Mouse (Mus musculus) limb, embryonic 10.5 days (tissue): ENCODE data around the gene Tmem117. TPM values are rescaled to one million over a fixed set of nuclear protein-coding genes. Genes with fewer than 3 reads are reported as not detected.

Experiments
- DNase-seq: peaks from one replicate; pipeline ENCODE4 v3.0.0-alpha.2; 2017; ENCODE audit warnings: low spot score
- H3K27ac ChIP-seq: fragments of 300-500 bp; sonication (generic); 2 replicates; pipeline ENCODE4 v1.5.1; 2016; ENCODE audit warnings: mild to moderate bottlenecking
- H3K27me3 ChIP-seq: fragments of 300-500 bp; sonication (generic); 2 replicates; pipeline ENCODE4 v1.6.1; 2016; ENCODE audit warnings: low read depth, mild to moderate bottlenecking; ENCODE audit not compliant: poor library complexity, severe bottlenecking
- H3K36me3 ChIP-seq: fragments of 300-500 bp; sonication (generic); 2 replicates; pipeline ENCODE4 v1.6.1; 2016; ENCODE audit warnings: mild to moderate bottlenecking, moderate library complexity
- H3K4me1 ChIP-seq: fragments of 300-500 bp; sonication (generic); 2 replicates; pipeline ENCODE4 v1.6.1; 2016
- H3K4me3 ChIP-seq: fragments of 300-500 bp; sonication (generic); 2 replicates; pipeline ENCODE4 v1.5.1; 2016; ENCODE audit warnings: mild to moderate bottlenecking, moderate library complexity
- H3K9me3 ChIP-seq: fragments of 300-500 bp; sonication (generic); replicated peaks from 2 replicates; pipeline ENCODE4 v1.6.1; 2016; ENCODE audit warnings: mild to moderate bottlenecking
- WGBS: fragments of 180-500 bp; shearing (Covaris S2); methylation state at CpG from one replicate; pipeline ENCODE4 v1.1.7; 2016; 5-methylcytosine and 5-hydroxymethylcytosine counted together
- polyA plus RNA-seq: library from polyadenylated mRNA; unstranded; fragments of >200 nt; fragmentation: Nextera tagmentation; extraction: Ambion mirVana; gene quantifications from 2 replicates; pipeline ENCODE4 v1.2.1, GENCODE M21; 2016

Tmem117 gene
- polyA plus RNA-seq, 1 experiment from 2014 or later: 0.99 TPM

DNA sequence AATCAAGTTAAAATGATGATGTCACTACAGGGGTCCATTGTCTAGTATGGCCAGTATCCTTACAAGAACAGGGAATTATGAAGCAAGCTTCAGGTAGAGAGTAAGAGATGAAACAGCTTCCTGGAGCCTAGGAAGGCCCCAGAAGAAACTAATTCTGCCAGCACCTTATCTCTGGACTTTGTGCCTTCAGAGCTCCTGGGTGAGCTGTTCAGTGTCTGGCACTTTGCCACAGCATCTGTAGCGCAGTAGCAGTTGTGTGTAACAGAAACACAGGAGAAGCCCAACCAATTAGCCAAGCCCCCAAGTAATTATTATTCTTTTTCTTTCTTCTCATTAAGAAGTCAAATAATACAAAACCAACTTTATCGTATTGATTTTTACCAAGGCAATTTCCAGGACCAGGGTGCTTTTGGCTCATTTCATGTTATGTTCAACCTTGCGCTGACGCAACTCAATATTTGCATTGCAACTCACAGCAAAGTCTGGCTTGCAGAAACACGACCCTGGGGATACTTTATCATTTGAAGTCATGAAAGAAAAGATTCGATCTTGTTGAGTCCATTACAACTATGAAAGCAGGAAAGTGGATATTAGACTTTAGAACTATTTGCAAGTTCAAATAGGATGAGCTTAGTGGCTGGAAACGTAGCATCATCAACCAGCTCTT, 322.5 kb downstream of the Tmem117 start:
- H3K27me3 ChIP-seq: no peaks in the 10 kb centered on the region
- WGBS: 92% methylated on average over 7 of the region's 7 CpGs
- H3K4me3 ChIP-seq: no peak overlapping the region
- H3K4me1 ChIP-seq: no peaks in the 10 kb centered on the region
- H3K9me3 ChIP-seq: no peaks in the 10 kb centered on the region
- no peaks in the 10 kb centered on the region for H3K36me3 ChIP-seq
- H3K27ac ChIP-seq: no peak overlapping the region
- no peak for DNase-seq

DNA sequence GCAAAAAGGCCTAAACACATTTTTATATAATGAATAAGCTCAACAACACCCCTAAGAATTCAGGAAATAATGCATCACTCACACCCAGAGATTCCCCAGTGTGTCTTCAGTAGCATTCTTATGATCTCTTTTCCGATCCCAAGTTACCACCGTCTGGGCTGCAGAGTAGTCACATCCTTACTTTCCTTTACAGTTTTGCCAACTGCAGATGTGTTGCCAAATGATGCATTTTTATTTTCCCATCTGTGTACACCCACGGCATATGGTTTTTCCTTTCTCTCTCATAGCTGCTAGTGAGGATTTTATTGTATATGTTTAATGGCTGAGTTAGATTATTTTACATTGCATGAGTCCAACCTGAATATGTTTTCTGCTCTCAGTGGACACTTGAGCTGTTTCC, 327.7 kb downstream of the Tmem117 start:
- Histone ChIP-seq H3K27me3 (no peaks in the 10 kb centered on the region), H3K4me1 (no peaks in the 10 kb centered on the region), H3K36me3 (no peaks in the 10 kb centered on the region), H3K4me3 (no peak overlapping the region), H3K27ac (no peak overlapping the region), H3K9me3 (no peaks in the 10 kb centered on the region)
- DNase-seq: no peak
- 89% methylated on average over 3 of the region's 3 CpGs for WGBS

DNA sequence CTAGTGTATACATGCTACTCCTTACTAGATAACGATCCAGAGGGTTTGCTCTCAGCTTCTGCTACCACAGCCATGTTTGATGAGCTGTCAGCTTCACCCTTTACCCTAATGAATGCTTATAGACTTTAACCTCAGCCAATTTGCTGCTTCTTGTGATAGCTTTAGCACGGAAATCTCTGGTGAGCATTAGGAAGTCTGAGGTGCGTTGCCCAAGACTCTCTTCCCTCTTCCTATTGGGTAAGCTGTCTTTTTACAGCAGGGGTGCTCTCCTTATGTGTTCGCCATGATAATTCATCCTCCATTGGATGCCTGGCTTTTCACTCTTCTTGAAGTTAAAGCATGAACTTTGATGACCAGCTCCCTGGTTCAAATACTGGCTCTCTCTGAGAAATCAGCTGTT, 328.2 kb downstream of the Tmem117 start:
- H3K9me3 ChIP-seq: no peaks in the 10 kb centered on the region

DNA sequence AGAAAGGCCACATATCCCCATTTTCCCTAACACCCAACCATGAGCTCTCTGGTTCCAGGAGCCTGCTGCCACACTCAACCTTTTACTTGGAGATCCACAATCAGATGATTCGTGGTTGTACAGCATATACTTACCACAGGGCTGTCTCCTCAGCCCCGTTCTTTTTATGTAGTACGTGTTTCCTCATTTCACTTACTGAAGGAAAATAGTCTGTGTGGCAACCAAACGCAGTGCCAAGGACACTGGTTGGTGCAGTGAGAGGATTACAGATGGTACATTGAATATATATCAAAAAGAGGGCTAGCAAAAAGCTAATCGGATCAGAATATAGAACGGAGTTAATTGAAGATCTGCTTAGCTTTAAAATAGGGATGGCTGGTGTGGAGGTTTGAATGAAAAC, 338.0 kb downstream of the Tmem117 start:
- H3K27me3 ChIP-seq: no peaks in the 10 kb centered on the region
- H3K36me3 ChIP-seq: no peaks in the 10 kb centered on the region
- H3K4me3 ChIP-seq: no peak overlapping the region
- H3K4me1 ChIP-seq: no peaks in the 10 kb centered on the region
- DNase-seq: no peak
- no peaks in the 10 kb centered on the region for H3K9me3 ChIP-seq
- H3K27ac ChIP-seq: no peak overlapping the region
- WGBS: 90% methylated on average over 6 of the region's 6 CpGs

More for the DNA sequence above, 328.2 kb downstream of the Tmem117 start:
- H3K4me1 ChIP-seq: no peaks in the 10 kb centered on the region
- H3K27me3 ChIP-seq: no peaks in the 10 kb centered on the region
- no peaks in the 10 kb centered on the region for H3K36me3 ChIP-seq
- WGBS: 80% methylated on average over 4 of the region's 4 CpGs
- H3K4me3 ChIP-seq: no peak overlapping the region
- H3K27ac ChIP-seq: no peak overlapping the region
- DNase-seq: no peak

DNA sequence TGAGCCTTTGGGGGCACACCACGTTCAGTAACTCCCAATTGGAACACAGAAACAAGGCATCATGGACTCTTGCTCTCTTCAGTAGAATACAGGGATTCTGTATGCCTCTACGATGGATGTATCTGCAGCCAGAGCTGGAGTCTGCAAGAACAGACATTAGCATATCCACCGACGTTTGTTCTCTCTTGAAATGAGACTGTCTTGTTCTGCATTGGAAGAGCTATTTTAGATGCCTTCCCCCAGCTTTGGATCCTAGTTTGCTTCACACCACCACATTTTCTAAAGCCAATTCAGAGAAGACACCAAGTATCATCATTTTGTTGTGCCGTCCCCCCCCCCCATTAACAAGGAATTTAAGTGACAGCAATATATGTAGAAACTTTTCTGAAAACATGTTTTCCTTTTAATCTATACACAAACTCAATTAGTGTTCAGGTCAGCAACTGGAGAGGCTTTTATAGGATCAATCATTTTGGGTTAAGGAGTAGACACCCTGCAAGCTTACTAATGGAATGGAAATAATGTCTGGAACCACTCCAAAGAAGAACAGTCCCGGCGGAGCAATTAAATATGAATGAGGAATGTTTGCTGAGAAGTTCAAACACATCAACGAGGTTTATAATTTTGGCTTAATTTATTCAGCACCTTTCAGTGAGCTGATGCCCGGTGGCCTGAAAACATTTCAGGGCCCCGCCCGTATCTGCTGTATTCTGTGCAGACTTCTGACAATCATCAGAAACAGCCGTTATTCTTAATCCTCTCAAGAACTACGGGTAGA, 339.6 kb downstream of the Tmem117 start:
- WGBS: 90% methylated on average over 13 of the region's 13 CpGs
- DNase-seq: no peak
- Histone ChIP-seq H3K4me1 (no peaks in the 10 kb centered on the region), H3K9me3 (no peaks in the 10 kb centered on the region), H3K4me3 (no peak overlapping the region), H3K36me3 (no peaks in the 10 kb centered on the region), H3K27me3 (no peaks in the 10 kb centered on the region), H3K27ac (no peak overlapping the region)

DNA sequence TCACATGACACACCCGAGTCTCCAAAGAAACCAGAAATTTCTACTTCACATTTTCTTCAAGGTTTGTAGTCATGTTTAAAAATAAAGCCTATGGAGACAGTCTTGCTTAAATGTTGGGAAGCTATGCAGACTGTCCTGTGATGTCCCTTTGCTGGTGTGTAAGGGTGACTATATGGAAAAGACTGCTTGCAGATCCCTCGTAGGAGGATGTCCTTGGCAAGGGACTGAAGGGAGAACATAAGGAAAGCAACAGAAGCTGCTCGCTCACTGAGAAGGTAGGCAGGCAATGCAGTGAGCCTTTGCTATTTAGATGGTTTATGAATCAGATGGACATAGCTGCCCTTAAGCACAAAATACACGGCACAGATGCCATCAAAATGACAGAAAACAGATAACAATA, 352.8 kb downstream of the Tmem117 start:
- Histone ChIP-seq H3K4me3 (no peak overlapping the region), H3K36me3 (no peaks in the 10 kb centered on the region), H3K27ac (no peak overlapping the region), H3K4me1 (peaks cover 3% of the 10 kb centered on the region), H3K27me3 (no peaks in the 10 kb centered on the region), H3K9me3 (no peaks in the 10 kb centered on the region)
- WGBS: 88% methylated on average over 4 of the region's 4 CpGs
- no peak for DNase-seq

DNA sequence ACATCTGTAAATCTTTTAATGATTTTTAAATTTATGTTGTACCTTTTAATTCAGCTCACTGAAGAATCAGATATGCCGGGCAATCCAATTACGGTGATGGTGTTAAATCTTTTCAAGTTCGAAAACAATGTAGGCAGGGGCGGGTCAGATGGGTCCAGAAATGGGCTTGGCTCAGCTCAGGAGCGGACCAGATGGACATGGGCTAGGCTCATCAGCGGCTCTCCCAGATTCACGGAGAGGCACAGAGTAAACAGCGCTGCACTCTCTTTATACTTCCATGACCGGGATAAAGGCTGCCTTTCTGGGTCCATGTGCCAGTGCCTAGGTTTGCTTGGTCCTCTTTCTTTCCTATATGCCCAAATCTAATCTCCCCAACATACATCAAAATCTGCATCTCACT, 366.3 kb downstream of the Tmem117 start:
- Histone ChIP-seq H3K27ac (no peak overlapping the region), H3K9me3 (no peaks in the 10 kb centered on the region), H3K27me3 (no peaks in the 10 kb centered on the region), H3K4me3 (no peak overlapping the region), H3K36me3 (no peaks in the 10 kb centered on the region), H3K4me1 (no peaks in the 10 kb centered on the region)
- DNase-seq: no peak
- WGBS: 92% methylated on average over 9 of the region's 9 CpGs

DNA sequence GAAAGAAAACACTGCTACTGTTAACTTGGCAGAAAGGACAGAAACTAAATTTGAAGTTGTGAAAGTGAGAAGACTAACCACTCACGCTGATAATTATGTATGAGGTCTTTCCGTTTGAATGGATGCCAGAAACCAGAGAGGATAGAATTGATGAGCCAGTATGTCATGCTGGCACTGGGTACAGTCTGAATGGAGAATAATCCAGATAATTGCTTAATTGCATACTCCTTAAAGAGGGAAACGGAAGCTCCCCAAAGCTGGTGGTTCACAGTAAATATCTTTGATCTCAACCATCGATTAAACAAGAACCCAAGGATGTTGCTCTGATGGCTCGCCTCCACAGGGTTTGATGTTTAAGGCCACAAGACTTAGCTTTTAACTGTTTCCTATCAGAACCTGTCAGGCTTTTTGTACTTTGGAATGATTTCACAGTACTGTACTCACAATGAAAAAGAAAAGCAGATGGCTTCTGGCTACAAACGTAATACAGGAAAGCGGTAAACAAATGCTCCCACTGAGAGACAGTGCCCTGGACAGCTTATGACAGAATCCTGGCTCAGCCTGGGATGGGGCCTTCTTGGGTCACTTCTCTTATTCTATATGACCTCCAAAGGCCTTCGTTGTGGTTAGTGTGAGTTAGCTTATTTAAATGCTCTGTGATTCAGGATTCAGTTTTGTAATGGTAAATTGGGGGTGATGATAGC, 376.2 kb downstream of the Tmem117 start:
- Histone ChIP-seq H3K9me3 (no peaks in the 10 kb centered on the region), H3K36me3 (no peaks in the 10 kb centered on the region), H3K4me3 (no peak overlapping the region), H3K27ac (no peak overlapping the region), H3K4me1 (peaks cover 12% of the 10 kb centered on the region), H3K27me3 (no peaks in the 10 kb centered on the region)
- DNase-seq: no peak
- WGBS: 84% methylated on average over 8 of the region's 8 CpGs

DNA sequence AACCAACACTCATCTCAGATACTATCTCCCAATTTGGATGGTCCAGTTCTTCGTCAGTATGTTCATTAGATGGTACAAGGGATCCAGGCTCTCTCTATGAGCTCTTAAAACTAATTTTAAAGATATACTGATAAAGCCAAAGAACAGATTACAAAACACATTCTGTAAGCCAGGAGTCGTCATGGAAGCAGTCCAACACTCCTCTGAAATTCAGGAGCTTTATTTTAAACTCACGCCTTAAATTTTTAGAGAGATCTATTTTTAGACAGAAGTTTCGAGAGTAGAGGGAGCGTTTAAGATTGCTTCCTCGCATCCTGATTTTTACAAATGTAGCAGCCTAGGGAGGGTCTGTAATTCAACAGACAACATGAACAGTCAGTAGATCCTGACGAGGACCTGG, 393.2 kb downstream of the Tmem117 start:
- Histone ChIP-seq H3K27me3 (no peaks in the 10 kb centered on the region), H3K9me3 (no peaks in the 10 kb centered on the region), H3K36me3 (no peaks in the 10 kb centered on the region), H3K27ac (no peak overlapping the region), H3K4me3 (no peak overlapping the region), H3K4me1 (no peaks in the 10 kb centered on the region)
- DNase-seq: no peak
- 91% methylated on average over 7 of the region's 7 CpGs for WGBS

DNA sequence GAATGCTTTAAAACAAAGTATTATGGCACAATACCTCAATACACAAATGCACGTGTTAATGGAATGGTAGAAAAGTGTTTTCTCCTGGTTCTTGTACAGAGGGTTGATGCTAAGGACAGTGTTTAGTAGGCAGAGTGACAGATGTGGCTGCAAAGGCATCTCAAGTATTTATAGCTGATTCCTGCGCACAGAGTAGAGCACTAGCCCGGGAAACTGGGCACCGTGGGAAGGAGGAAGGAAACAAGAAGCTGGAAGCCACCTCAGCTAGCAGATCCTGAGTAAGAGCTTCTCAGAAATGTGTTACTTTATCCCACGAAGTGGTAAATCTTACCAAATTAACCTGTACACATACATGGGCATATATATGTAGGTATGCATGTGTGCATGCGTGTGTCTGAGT, 395.4 kb downstream of the Tmem117 start:
- Histone ChIP-seq H3K9me3 (no peaks in the 10 kb centered on the region), H3K27me3 (no peaks in the 10 kb centered on the region), H3K27ac (no peak overlapping the region), H3K4me3 (no peak overlapping the region), H3K4me1 (no peaks in the 10 kb centered on the region), H3K36me3 (no peaks in the 10 kb centered on the region)
- DNase-seq: no peak
- WGBS: 66% methylated on average over 6 of the region's 6 CpGs

DNA sequence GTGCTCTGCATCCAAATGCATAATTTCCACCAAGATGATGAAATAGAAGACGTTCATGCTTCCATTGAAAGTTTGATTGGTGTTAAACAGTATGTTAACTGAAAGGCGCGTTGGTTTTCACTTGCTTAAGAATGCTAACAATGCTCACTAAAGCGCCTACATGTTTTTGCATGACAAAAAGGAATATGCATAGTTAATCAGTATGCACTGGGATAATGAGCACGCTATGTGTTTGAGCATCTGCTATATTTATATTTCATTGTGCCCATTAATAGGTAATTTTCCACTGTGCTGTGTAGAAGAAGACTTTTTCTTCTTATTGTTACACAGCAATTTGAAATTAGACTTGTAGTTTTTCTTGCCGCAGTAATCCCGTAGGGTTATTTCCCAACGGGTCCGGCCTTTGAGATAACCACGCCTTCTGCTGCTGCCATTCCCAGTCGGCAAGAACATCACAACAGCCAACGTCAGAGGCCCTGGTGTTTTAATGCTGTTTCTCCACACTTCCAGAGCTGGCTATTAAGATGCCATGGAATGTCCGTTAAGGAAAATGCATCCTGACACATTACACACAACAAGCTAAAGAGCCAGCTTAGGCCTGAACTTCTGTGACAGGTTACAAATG, 399.9 kb downstream of the Tmem117 start:
- H3K36me3 ChIP-seq: no peaks in the 10 kb centered on the region
- no peaks in the 10 kb centered on the region for H3K4me1 ChIP-seq
- WGBS: 89% methylated on average over 13 of the region's 13 CpGs
- H3K4me3 ChIP-seq: no peak overlapping the region
- H3K27me3 ChIP-seq: no peaks in the 10 kb centered on the region
- no peak overlapping the region for H3K27ac ChIP-seq
- H3K9me3 ChIP-seq: no peaks in the 10 kb centered on the region
- DNase-seq: no peak

DNA sequence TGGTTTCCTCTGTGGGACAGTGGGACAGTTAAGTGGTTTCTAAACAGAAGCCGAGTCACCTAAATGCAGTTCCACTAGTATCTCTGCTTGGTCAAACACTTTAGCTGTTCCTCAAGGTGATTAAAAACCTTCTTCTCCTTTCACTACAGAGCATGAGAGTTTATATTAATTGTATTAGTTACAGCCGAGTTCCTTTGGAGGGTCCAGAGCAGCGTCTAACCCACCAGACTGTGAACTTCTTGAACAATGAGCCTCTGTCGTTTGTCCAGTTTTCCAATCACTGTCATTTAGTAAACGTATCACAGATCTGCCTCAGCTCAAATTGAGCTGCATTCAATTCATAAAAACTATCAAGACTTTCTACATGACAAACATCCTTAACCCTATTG, 400.4 kb downstream of the Tmem117 start:
- H3K4me3 ChIP-seq: no peak overlapping the region
- H3K4me1 ChIP-seq: no peaks in the 10 kb centered on the region
- no peaks in the 10 kb centered on the region for H3K27me3 ChIP-seq
- no peak for DNase-seq
- WGBS: 90% methylated on average over 5 of the region's 5 CpGs
- H3K36me3 ChIP-seq: no peaks in the 10 kb centered on the region
- H3K9me3 ChIP-seq: no peaks in the 10 kb centered on the region
- H3K27ac ChIP-seq: no peak overlapping the region

DNA sequence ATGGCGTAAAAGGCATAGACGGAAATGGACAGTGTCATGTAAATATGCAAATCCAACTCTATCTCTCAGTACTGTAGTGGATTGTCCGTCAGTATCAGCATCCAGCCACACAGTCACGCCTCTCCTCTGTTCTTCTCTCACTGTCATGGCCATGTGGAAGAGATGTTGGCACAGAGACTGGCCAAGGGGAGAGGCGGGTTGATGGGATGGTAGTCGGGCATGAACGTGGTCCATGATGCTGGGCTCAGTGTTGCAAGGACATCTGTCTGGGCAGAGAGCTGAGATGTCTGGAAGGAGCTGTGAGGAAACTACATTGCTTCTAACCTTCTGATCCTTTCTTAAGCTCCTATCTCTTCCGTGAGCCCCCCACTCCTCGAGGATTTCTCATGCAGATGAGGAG, 413.4 kb downstream of the Tmem117 start:
- DNase-seq: no peak
- Histone ChIP-seq H3K36me3 (no peaks in the 10 kb centered on the region), H3K4me3 (no peak overlapping the region), H3K27ac (no peak overlapping the region), H3K9me3 (no peaks in the 10 kb centered on the region), H3K4me1 (0 out of 2 replicates have a peak, but pooled peaks cover 3% of the 10 kb centered on the region), H3K27me3 (no peaks in the 10 kb centered on the region)
- 84% methylated on average over 9 of the region's 9 CpGs for WGBS
